Mouse (Mus musculus) midbrain, embryonic 16.5 days (tissue): ENCODE measurements at regions not wholly inside any gene's neighbourhood (a gene's known extent, or its start where the extent isn't known, plus 50 kb on each side); places are given as distances from the start of the nearest gene placed in this dataset.

Experiments
- ATAC-seq: fragments of 200-750 bp; cut with Nextera tagmentation; 2 replicates; pipeline ENCODE4 v1.8.0; 2017; ENCODE audit warnings: moderate TSS enrichment
- H3K27ac ChIP-seq: fragments of 300-500 bp; sonication (generic); 2 replicates; pipeline ENCODE4 v1.5.1; 2014; ENCODE audit warnings: mild to moderate bottlenecking, low read length, mixed read lengths
- H3K27me3 ChIP-seq: fragments of 300-500 bp; sonication (generic); 2 replicates; pipeline ENCODE4 v1.6.1; 2014; ENCODE audit warnings: low read depth, low read length, mixed read lengths; ENCODE audit not compliant: control insufficient read depth, insufficient read depth
- H3K36me3 ChIP-seq: fragments of 300-500 bp; sonication (generic); 2 replicates; pipeline ENCODE4 v1.6.1; 2014; ENCODE audit warnings: mild to moderate bottlenecking, low read length, moderate library complexity, mixed read lengths; ENCODE audit not compliant: control insufficient read depth, insufficient read depth
- H3K4me1 ChIP-seq: fragments of 300-500 bp; sonication (generic); 2 replicates; pipeline ENCODE4 v1.6.1; 2014; ENCODE audit warnings: mild to moderate bottlenecking, low read length, mixed read lengths; ENCODE audit not compliant: control insufficient read depth, insufficient read depth
- H3K4me2 ChIP-seq: fragments of 300-500 bp; sonication (generic); 2 replicates; pipeline ENCODE4 v1.6.1; 2014; ENCODE audit warnings: mild to moderate bottlenecking, low read length, mixed read lengths
- H3K4me3 ChIP-seq: fragments of 300-500 bp; sonication (generic); 2 replicates; pipeline ENCODE4 v1.5.1; 2014; ENCODE audit warnings: low read depth, mild to moderate bottlenecking, low read length, moderate library complexity, mixed read lengths
- H3K9ac ChIP-seq: fragments of 300-500 bp; sonication (generic); 2 replicates; pipeline ENCODE4 v1.6.1; 2014; ENCODE audit warnings: low read depth, low read length, mixed read lengths
- H3K9me3 ChIP-seq: fragments of 300-500 bp; sonication (generic); replicated peaks from 2 replicates; pipeline ENCODE4 v1.6.1; 2014; ENCODE audit warnings: mild to moderate bottlenecking, low read length, mixed read lengths; ENCODE audit not compliant: control insufficient read depth, poor library complexity, severe bottlenecking
- WGBS: fragments of 180-500 bp; shearing (Covaris S2); extraction: QIAGEN DNeasy Blood & Tissue Kit; methylation state at CpG from one replicate; pipeline ENCODE4 v1.1.7; 2014; 5-methylcytosine and 5-hydroxymethylcytosine counted together

GRCm38 (mm10) chr1:35106665-35107064 lies 256.9 kb downstream of the Plekhb2 start:
- WGBS, result 100% methylated on average over 1 of the region's 1 CpGs
- no peaks in the 10 kb centered on the region for H3K4me1 ChIP-seq
- no peak overlapping the region for H3K27ac ChIP-seq
- peak; percentile 66; the same call in 1 of the 2 replicates for ATAC-seq
- no peaks in the 10 kb centered on the region for H3K9me3 ChIP-seq
- H3K27me3 ChIP-seq, result no peaks in the 10 kb centered on the region
- no peak overlapping the region for H3K4me2 ChIP-seq
- H3K4me3 ChIP-seq, result no peak overlapping the region
- no peaks in the 10 kb centered on the region for H3K36me3 ChIP-seq
- no peak overlapping the region for H3K9ac ChIP-seq

GRCm38 (mm10) chr1:35109801-35110200 lies 260.0 kb downstream of the Plekhb2 start:
- no peaks in the 10 kb centered on the region for H3K36me3 ChIP-seq

GRCm38 (mm10) chr1:35115521-35115920 lies 265.7 kb downstream of the Plekhb2 start:
- H3K36me3 ChIP-seq, result no peaks in the 10 kb centered on the region
- no peak overlapping the region for H3K4me2 ChIP-seq
- H3K9me3 ChIP-seq, result no peaks in the 10 kb centered on the region
- H3K27ac ChIP-seq, result no peak overlapping the region
- H3K4me1 ChIP-seq, result no peaks in the 10 kb centered on the region
- no peak overlapping the region for H3K9ac ChIP-seq
- no peak overlapping the region for H3K4me3 ChIP-seq
- no peaks in the 10 kb centered on the region for H3K27me3 ChIP-seq
- no peak for ATAC-seq

More at GRCm38 (mm10) chr1:35109801-35110200, 260.0 kb downstream of the Plekhb2 start:
- Histone ChIP-seq H3K27ac (no peak overlapping the region), H3K27me3 (no peaks in the 10 kb centered on the region), H3K9me3 (no peaks in the 10 kb centered on the region), H3K4me3 (no peak overlapping the region), H3K4me2 (no peak overlapping the region), H3K9ac (no peak overlapping the region), H3K4me1 (no peaks in the 10 kb centered on the region)
- ATAC-seq, result no peak
- 78% methylated on average over 1 of the region's 1 CpGs for WGBS

GRCm38 (mm10) chr1:35137907-35138306 lies 288.1 kb downstream of the Plekhb2 start:
- H3K27me3 ChIP-seq, result no peaks in the 10 kb centered on the region
- H3K9ac ChIP-seq, result no peak overlapping the region
- WGBS, result 89% methylated on average over 3 of the region's 3 CpGs
- no peak for ATAC-seq
- H3K4me1 ChIP-seq, result no peaks in the 10 kb centered on the region
- H3K9me3 ChIP-seq, result no peaks in the 10 kb centered on the region
- H3K27ac ChIP-seq, result no peak overlapping the region
- no peak overlapping the region for H3K4me3 ChIP-seq
- H3K36me3 ChIP-seq, result no peaks in the 10 kb centered on the region
- H3K4me2 ChIP-seq, result no peak overlapping the region

GRCm38 (mm10) chr1:35149036-35149435 lies 299.3 kb downstream of the Plekhb2 start:
- Histone ChIP-seq H3K9me3 (no peaks in the 10 kb centered on the region), H3K27ac (no peak overlapping the region), H3K4me3 (no peak overlapping the region), H3K4me1 (no peaks in the 10 kb centered on the region), H3K27me3 (no peaks in the 10 kb centered on the region), H3K36me3 (no peaks in the 10 kb centered on the region), H3K4me2 (no peak overlapping the region), H3K9ac (no peak overlapping the region)
- no peak for ATAC-seq

- no peak overlapping the region for H3K27ac ChIP-seq
- H3K4me3 ChIP-seq, result no peak overlapping the region
- H3K4me2 ChIP-seq, result no peak overlapping the region
- no peaks in the 10 kb centered on the region for H3K36me3 ChIP-seq
- no peak overlapping the region for H3K9ac ChIP-seq
- H3K9me3 ChIP-seq, result no peaks in the 10 kb centered on the region
- H3K27me3 ChIP-seq, result no peaks in the 10 kb centered on the region
- H3K4me1 ChIP-seq, result no peaks in the 10 kb centered on the region
- ATAC-seq, result no peak
These were observed 312.7 kb downstream of the Plekhb2 start for GRCm38 (mm10) chr1:35162506-35162905.

- ATAC-seq, result no peak
- no peaks in the 10 kb centered on the region for H3K36me3 ChIP-seq
- no peaks in the 10 kb centered on the region for H3K9me3 ChIP-seq
- no peak overlapping the region for H3K4me2 ChIP-seq
- peaks cover 2% of the 10 kb centered on the region; the same call in 1 of the 2 replicates for H3K4me1 ChIP-seq
- H3K27ac ChIP-seq, result no peak overlapping the region
- WGBS, result 83% methylated on average over 2 of the region's 2 CpGs
- no peak overlapping the region for H3K4me3 ChIP-seq
- H3K27me3 ChIP-seq, result no peaks in the 10 kb centered on the region
- no peak overlapping the region for H3K9ac ChIP-seq
These were observed 350.9 kb downstream of the Plekhb2 start for GRCm38 (mm10) chr1:35200656-35201055.

GRCm38 (mm10) chr1:35201083-35201879 lies 351.5 kb downstream of the Plekhb2 start:
- ATAC-seq, result no peak

GRCm38 (mm10) chr1:35201880-35202220 lies 352.1 kb downstream of the Plekhb2 start:
- Histone ChIP-seq H3K27ac (no peak overlapping the region), H3K4me2 (no peak overlapping the region), H3K9me3 (no peaks in the 10 kb centered on the region), H3K27me3 (no peaks in the 10 kb centered on the region), H3K9ac (no peak overlapping the region), H3K4me3 (no peak overlapping the region), H3K4me1 (no peaks in the 10 kb centered on the region), H3K36me3 (no peaks in the 10 kb centered on the region)
- 81% methylated on average over 1 of the region's 1 CpGs for WGBS
- ATAC-seq, result no peak

More at GRCm38 (mm10) chr1:35201083-35201879, 351.5 kb downstream of the Plekhb2 start:
- no peaks in the 10 kb centered on the region for H3K36me3 ChIP-seq
- no peak overlapping the region for H3K27ac ChIP-seq
- no peaks in the 10 kb centered on the region for H3K4me1 ChIP-seq
- H3K9me3 ChIP-seq, result no peaks in the 10 kb centered on the region
- H3K4me2 ChIP-seq, result no peak overlapping the region
- H3K4me3 ChIP-seq, result no peak overlapping the region
- H3K27me3 ChIP-seq, result no peaks in the 10 kb centered on the region
- H3K9ac ChIP-seq, result no peak overlapping the region
- WGBS, result 71% methylated on average over 7 of the region's 7 CpGs
